Mouse (Mus musculus) MEL (cell line): ENCODE measurements around the gene Gpr18.

Source experiments
- CTCF ChIP-seq, 3 experiments: IDR thresholded peaks in 2 of 3; conservative IDR thresholded peaks in 1 of 3; 2 replicates each; pipeline ENCODE4 v1.5.1; 2011 to 2012; ENCODE audit warnings: low read length in 3 of 3, low read depth in 2 of 3, mild to moderate bottlenecking in 2 of 3, improper control_type of control experiment in 1 of 3, inconsistent platforms in 1 of 3, mixed read lengths in 1 of 3, moderate library complexity in 1 of 3; ENCODE audit not compliant: control insufficient read depth in 1 of 3, insufficient read depth in 1 of 3, poor library complexity in 1 of 3, severe bottlenecking in 1 of 3
- EP300 ChIP-seq, 2 experiments: IDR thresholded peaks; 2 replicates each; pipeline ENCODE4 v1.6.1; 2011; ENCODE audit warnings: improper control_type of control experiment in 2 of 2, low read length in 2 of 2, low read depth in 1 of 2, mild to moderate bottlenecking in 1 of 2
- MAFK ChIP-seq: IDR thresholded peaks from 2 replicates; pipeline ENCODE4 v1.6.1; 2011; ENCODE audit warnings: low read depth, mild to moderate bottlenecking, low read length, improper control_type of control experiment, borderline replicate concordance
- MAX ChIP-seq: IDR thresholded peaks from 2 replicates; pipeline ENCODE4 v1.6.1; 2011; ENCODE audit warnings: low read length, improper control_type of control experiment
- MAZ ChIP-seq: IDR thresholded peaks from 2 replicates; pipeline ENCODE4 v1.6.1; 2012; ENCODE audit warnings: low read depth, mild to moderate bottlenecking, inconsistent platforms, low read length, improper control_type of control experiment
- MEF2A ChIP-seq: IDR thresholded peaks from 2 replicates; pipeline ENCODE4 v1.6.1; 2014; ENCODE audit warnings: low read depth, mild to moderate bottlenecking, inconsistent platforms, low read length, improper control_type of control experiment; ENCODE audit not compliant: poor library complexity, insufficient replicate concordance, severe bottlenecking; ENCODE audit errors: extremely low read depth
- MYC ChIP-seq: IDR thresholded peaks from 2 replicates; pipeline ENCODE4 v1.6.1; 2011; ENCODE audit warnings: low read depth, mild to moderate bottlenecking, low read length, improper control_type of control experiment, moderate library complexity
- POLR2A ChIP-seq, 2 experiments: IDR thresholded peaks; 2 replicates each; pipeline ENCODE4 v1.6.1; 2011 to 2012; ENCODE audit warnings: low read length in 2 of 2, mild to moderate bottlenecking in 2 of 2, control low read depth in 1 of 2, improper control_type of control experiment in 1 of 2, low read depth in 1 of 2, moderate library complexity in 1 of 2; ENCODE audit not compliant: control insufficient read depth in 1 of 2, insufficient read depth in 1 of 2, poor library complexity in 1 of 2
- RAD21 ChIP-seq: IDR thresholded peaks from 2 replicates; pipeline ENCODE4 v1.6.1; 2011; ENCODE audit warnings: mild to moderate bottlenecking, low read depth, low read length, improper control_type of control experiment
- SMC3 ChIP-seq: IDR thresholded peaks from 2 replicates; pipeline ENCODE4 v1.6.1; 2011; ENCODE audit warnings: low read depth, low read length, improper control_type of control experiment
- TAL1 ChIP-seq: IDR thresholded peaks from 2 replicates; pipeline ENCODE4 v1.6.1; 2012; ENCODE audit warnings: mild to moderate bottlenecking, inconsistent platforms, low read length, moderate library complexity, mixed read lengths
- UBTF ChIP-seq: IDR thresholded peaks from 2 replicates; pipeline ENCODE4 v1.6.1; 2012; ENCODE audit warnings: low read depth, mild to moderate bottlenecking, inconsistent platforms, low read length, improper control_type of control experiment, moderate library complexity, borderline replicate concordance; ENCODE audit not compliant: insufficient read depth
- USF2 ChIP-seq, 2 experiments: IDR thresholded peaks; 2 replicates each; pipeline ENCODE4 v1.6.1; 2011 to 2012; ENCODE audit warnings: improper control_type of control experiment in 2 of 2, low read length in 2 of 2, borderline replicate concordance in 1 of 2, inconsistent platforms in 1 of 2, low read depth in 1 of 2, mild to moderate bottlenecking in 1 of 2; ENCODE audit not compliant: insufficient read depth in 1 of 2
- ZKSCAN1 ChIP-seq: IDR thresholded peaks from 2 replicates; pipeline ENCODE4 v1.6.1; 2012; ENCODE audit warnings: low read depth, mild to moderate bottlenecking, inconsistent platforms, low read length, improper control_type of control experiment, moderate library complexity

GRCm38 (mm10) chr14:121881211-121881610 is 34.4 kb downstream of the Gpr18 start:
- TF ChIP-seq MAX = no peak
- no peak for TF ChIP-seq RAD21
- no peak for TF ChIP-seq CTCF (IDR thresholded peaks at IDR 0.05 in 2 of 3, conservative IDR thresholded peaks at IDR 0.05 in 1 of 3; ENCODE audit: control insufficient read depth in 1 of 3, insufficient read depth in 1 of 3, low read depth in 2 of 3, low read length in 3 of 3, poor library complexity in 1 of 3, severe bottlenecking in 1 of 3)
- TF ChIP-seq POLR2A (IDR thresholded peaks at IDR 0.05; ENCODE audit: control insufficient read depth in 1 of 2, insufficient read depth in 1 of 2, low read depth in 1 of 2, low read length in 2 of 2, poor library complexity in 1 of 2) = no peak
- no peak for TF ChIP-seq SMC3
- TF ChIP-seq UBTF = no peak
- no peak for TF ChIP-seq USF2 (IDR thresholded peaks at IDR 0.05; ENCODE audit: borderline replicate concordance in 1 of 2, insufficient read depth in 1 of 2, low read depth in 1 of 2, low read length in 2 of 2)
- TF ChIP-seq ZKSCAN1 = no peak
- TF ChIP-seq MYC = no peak
- TF ChIP-seq MAZ = no peak
- no peak for TF ChIP-seq EP300 (IDR thresholded peaks at IDR 0.05; ENCODE audit: low read depth in 1 of 2, low read length in 2 of 2)
- TF ChIP-seq MAFK = no peak
- TF ChIP-seq MEF2A = no peak
- no peak for TF ChIP-seq TAL1
